Mouse (Mus musculus): ENCODE data around the gene Cacna1a. TPM values are rescaled to one million over a fixed set of nuclear protein-coding genes. Genes with fewer than 3 reads are reported as not detected.

Cacna1a gene
- polyA plus RNA-seq, 1 experiment from 2014 or later, result 5.1 TPM

- 67% methylated on average over 10 of the region's 10 CpGs for WGBS
- DNase-seq (ENCODE audit: low spot score), result no peak
- Histone ChIP-seq H3K9ac (ENCODE audit: low read length) (no peak overlapping the region), H3K9me3 (ENCODE audit: control insufficient read depth, low read length) (no peaks in the 10 kb centered on the region), H3K27ac (ENCODE audit: low read depth) (no peak overlapping the region), H3K27me3 (replicated peaks; ENCODE audit: control insufficient read depth, insufficient read depth, low read length) (no peaks in the 10 kb centered on the region), H3K4me3 (ENCODE audit: low read depth, low read length) (no peak overlapping the region), H3K4me2 (ENCODE audit: low read length) (no peak overlapping the region), H3K4me1 (replicated peaks; ENCODE audit: control insufficient read depth, insufficient read depth, low read length) (no peaks in the 10 kb centered on the region), H3K36me3 (ENCODE audit: control insufficient read depth, insufficient read depth, low read length) (no peaks in the 10 kb centered on the region)
- ATAC-seq (replicated peaks; ENCODE audit: low FRiP score, low TSS enrichment, low read depth), result no peak
Measured at GRCm38 (mm10) chr8:84435370-84435769, 47.1 kb downstream of the Cacna1a start.

GRCm38 (mm10) chr8:84439813-84440212, 51.6 kb downstream of the Cacna1a start:
- Histone ChIP-seq H3K9me3 (ENCODE audit: control insufficient read depth, low read length) (no peaks in the 10 kb centered on the region), H3K4me2 (ENCODE audit: low read length) (no peak overlapping the region), H3K9ac (ENCODE audit: low read length) (no peak overlapping the region), H3K27me3 (replicated peaks; ENCODE audit: control insufficient read depth, insufficient read depth, low read length) (no peaks in the 10 kb centered on the region), H3K27ac (ENCODE audit: low read depth) (no peak overlapping the region), H3K36me3 (ENCODE audit: control insufficient read depth, insufficient read depth, low read length) (no peaks in the 10 kb centered on the region), H3K4me3 (ENCODE audit: low read depth, low read length) (no peak overlapping the region), H3K4me1 (replicated peaks; ENCODE audit: control insufficient read depth, insufficient read depth, low read length) (no peaks in the 10 kb centered on the region)
- DNase-seq (ENCODE audit: low spot score) (no peak), ATAC-seq (replicated peaks; ENCODE audit: low FRiP score, low TSS enrichment, low read depth) (no peak)
- 89% methylated on average over 7 of the region's 7 CpGs for WGBS

GRCm38 (mm10) chr8:84442043-84442442, 53.8 kb downstream of the Cacna1a start:
- Histone ChIP-seq H3K36me3 (ENCODE audit: control insufficient read depth, insufficient read depth, low read length) (no peaks in the 10 kb centered on the region), H3K4me1 (replicated peaks; ENCODE audit: control insufficient read depth, insufficient read depth, low read length) (no peaks in the 10 kb centered on the region), H3K9ac (ENCODE audit: low read length) (no peak overlapping the region), H3K9me3 (ENCODE audit: control insufficient read depth, low read length) (no peaks in the 10 kb centered on the region), H3K27ac (ENCODE audit: low read depth) (no peak overlapping the region), H3K4me3 (ENCODE audit: low read depth, low read length) (no peak overlapping the region), H3K27me3 (replicated peaks; ENCODE audit: control insufficient read depth, insufficient read depth, low read length) (no peaks in the 10 kb centered on the region), H3K4me2 (ENCODE audit: low read length) (no peak overlapping the region)
- no peak for ATAC-seq (replicated peaks; ENCODE audit: low FRiP score, low TSS enrichment, low read depth)
- 11% methylated on average over 1 of the region's 1 CpGs for WGBS
- no peak for DNase-seq (ENCODE audit: low spot score)

- ATAC-seq (replicated peaks; ENCODE audit: low FRiP score, low TSS enrichment, low read depth) (no peak), DNase-seq (ENCODE audit: low spot score) (no peak)
- WGBS, result 82% methylated on average over 9 of the region's 9 CpGs
- no peak overlapping the region for H3K4me2 ChIP-seq (ENCODE audit: low read length)
- H3K36me3 ChIP-seq (ENCODE audit: control insufficient read depth, insufficient read depth, low read length), result no peaks in the 10 kb centered on the region
- H3K27me3 ChIP-seq (replicated peaks; ENCODE audit: control insufficient read depth, insufficient read depth, low read length), result no peaks in the 10 kb centered on the region
- no peak overlapping the region for H3K4me3 ChIP-seq (ENCODE audit: low read depth, low read length)
- no peaks in the 10 kb centered on the region for H3K4me1 ChIP-seq (replicated peaks; ENCODE audit: control insufficient read depth, insufficient read depth, low read length)
- H3K9me3 ChIP-seq (ENCODE audit: control insufficient read depth, low read length), result no peaks in the 10 kb centered on the region
- no peak overlapping the region for H3K9ac ChIP-seq (ENCODE audit: low read length)
- H3K27ac ChIP-seq (ENCODE audit: low read depth), result no peak overlapping the region
Measured at GRCm38 (mm10) chr8:84446571-84446991, 58.3 kb downstream of the Cacna1a start.

GRCm38 (mm10) chr8:84454532-84454931, 66.3 kb downstream of the Cacna1a start:
- Histone ChIP-seq H3K4me1 (replicated peaks; ENCODE audit: control insufficient read depth, insufficient read depth, low read length) (no peaks in the 10 kb centered on the region), H3K4me3 (ENCODE audit: low read depth, low read length) (no peak overlapping the region), H3K27ac (ENCODE audit: low read depth) (no peak overlapping the region), H3K9me3 (ENCODE audit: control insufficient read depth, low read length) (no peaks in the 10 kb centered on the region), H3K36me3 (ENCODE audit: control insufficient read depth, insufficient read depth, low read length) (no peaks in the 10 kb centered on the region), H3K4me2 (ENCODE audit: low read length) (no peak overlapping the region), H3K27me3 (replicated peaks; ENCODE audit: control insufficient read depth, insufficient read depth, low read length) (no peaks in the 10 kb centered on the region), H3K9ac (ENCODE audit: low read length) (no peak overlapping the region)
- WGBS, result 25% methylated on average over 6 of the region's 6 CpGs
- DNase-seq (ENCODE audit: low spot score) (peak; percentile 90), ATAC-seq (replicated peaks; ENCODE audit: low FRiP score, low TSS enrichment, low read depth) (no peak)

GRCm38 (mm10) chr8:84458853-84459252, 70.6 kb downstream of the Cacna1a start:
- Histone ChIP-seq H3K4me3 (ENCODE audit: low read depth, low read length) (no peak overlapping the region), H3K27ac (ENCODE audit: low read depth) (no peak overlapping the region), H3K9me3 (ENCODE audit: control insufficient read depth, low read length) (peaks cover 10% of the 10 kb centered on the region), H3K27me3 (replicated peaks; ENCODE audit: control insufficient read depth, insufficient read depth, low read length) (no peaks in the 10 kb centered on the region), H3K9ac (ENCODE audit: low read length) (no peak overlapping the region), H3K36me3 (ENCODE audit: control insufficient read depth, insufficient read depth, low read length) (no peaks in the 10 kb centered on the region), H3K4me2 (ENCODE audit: low read length) (no peak overlapping the region), H3K4me1 (replicated peaks; ENCODE audit: control insufficient read depth, insufficient read depth, low read length) (no peaks in the 10 kb centered on the region)
- no peak for ATAC-seq (replicated peaks; ENCODE audit: low FRiP score, low TSS enrichment, low read depth)
- DNase-seq (ENCODE audit: low spot score), result no peak
- WGBS, result 64% methylated on average over 7 of the region's 7 CpGs

- H3K27me3 ChIP-seq (replicated peaks; ENCODE audit: control insufficient read depth, insufficient read depth, low read length), result no peaks in the 10 kb centered on the region
- no peak overlapping the region for H3K4me3 ChIP-seq (ENCODE audit: low read depth, low read length)
- H3K4me2 ChIP-seq (ENCODE audit: low read length), result no peak overlapping the region
- H3K9me3 ChIP-seq (ENCODE audit: control insufficient read depth, low read length), result peaks cover 10% of the 10 kb centered on the region
- H3K4me1 ChIP-seq (replicated peaks; ENCODE audit: control insufficient read depth, insufficient read depth, low read length), result no peaks in the 10 kb centered on the region
- DNase-seq (ENCODE audit: low spot score) (no peak), ATAC-seq (replicated peaks; ENCODE audit: low FRiP score, low TSS enrichment, low read depth) (no peak)
- H3K27ac ChIP-seq (ENCODE audit: low read depth), result no peak overlapping the region
- 35% methylated on average over 5 of the region's 5 CpGs for WGBS
- H3K36me3 ChIP-seq (ENCODE audit: control insufficient read depth, insufficient read depth, low read length), result no peaks in the 10 kb centered on the region
- no peak overlapping the region for H3K9ac ChIP-seq (ENCODE audit: low read length)
Measured at GRCm38 (mm10) chr8:84459276-84459675, 71.0 kb downstream of the Cacna1a start.

- WGBS, result 41% methylated on average over 2 of the region's 2 CpGs
- no peak overlapping the region for H3K4me2 ChIP-seq (ENCODE audit: low read length)
- DNase-seq (ENCODE audit: low spot score), result no peak
- no peak for ATAC-seq (replicated peaks; ENCODE audit: low FRiP score, low TSS enrichment, low read depth)
- peaks cover 10% of the 10 kb centered on the region for H3K9me3 ChIP-seq (ENCODE audit: control insufficient read depth, low read length)
- H3K9ac ChIP-seq (ENCODE audit: low read length), result no peak overlapping the region
- no peaks in the 10 kb centered on the region for H3K4me1 ChIP-seq (replicated peaks; ENCODE audit: control insufficient read depth, insufficient read depth, low read length)
- no peak overlapping the region for H3K4me3 ChIP-seq (ENCODE audit: low read depth, low read length)
- no peaks in the 10 kb centered on the region for H3K27me3 ChIP-seq (replicated peaks; ENCODE audit: control insufficient read depth, insufficient read depth, low read length)
- no peak overlapping the region for H3K27ac ChIP-seq (ENCODE audit: low read depth)
- H3K36me3 ChIP-seq (ENCODE audit: control insufficient read depth, insufficient read depth, low read length), result no peaks in the 10 kb centered on the region
Measured at GRCm38 (mm10) chr8:84460698-84461097, 72.5 kb downstream of the Cacna1a start.

- no peak overlapping the region for H3K4me2 ChIP-seq (ENCODE audit: low read length)
- H3K4me1 ChIP-seq (replicated peaks; ENCODE audit: control insufficient read depth, insufficient read depth, low read length), result no peaks in the 10 kb centered on the region
- H3K27ac ChIP-seq (ENCODE audit: low read depth), result no peak overlapping the region
- WGBS, result 72% methylated on average over 1 of the region's 1 CpGs
- no peak overlapping the region for H3K9ac ChIP-seq (ENCODE audit: low read length)
- H3K36me3 ChIP-seq (ENCODE audit: control insufficient read depth, insufficient read depth, low read length), result no peaks in the 10 kb centered on the region
- no peak overlapping the region for H3K4me3 ChIP-seq (ENCODE audit: low read depth, low read length)
- H3K27me3 ChIP-seq (replicated peaks; ENCODE audit: control insufficient read depth, insufficient read depth, low read length), result no peaks in the 10 kb centered on the region
- DNase-seq (ENCODE audit: low spot score) (no peak), ATAC-seq (replicated peaks; ENCODE audit: low FRiP score, low TSS enrichment, low read depth) (no peak)
- peaks cover 5% of the 10 kb centered on the region; the same call in 1 of the 2 replicates for H3K9me3 ChIP-seq (ENCODE audit: control insufficient read depth, low read length)
Measured at GRCm38 (mm10) chr8:84466932-84467331, 78.7 kb downstream of the Cacna1a start.
